Mouse (Mus musculus): Measurements from ENCODE around the gene Atf6.

GRCm38 (mm10) chr1:170655280-170655917, 212.2 kb downstream of the Atf6 start:
- TF ChIP-seq CTCF (IDR thresholded peaks at IDR 0.05 in 2 of 3, conservative IDR thresholded peaks at IDR 0.05 in 1 of 3; ENCODE audit: control insufficient read depth in 1 of 3, insufficient read depth in 1 of 3, low read depth in 2 of 3, low read length in 3 of 3, poor library complexity in 1 of 3, severe bottlenecking in 1 of 3) = no peak
- TF ChIP-seq TCF12 (IDR thresholded peaks at IDR 0.05; ENCODE audit: low read depth, low read length) = no peak
- no peak for TF ChIP-seq MAX (IDR thresholded peaks at IDR 0.05; ENCODE audit: low read length)
- TF ChIP-seq POLR2AphosphoS2 (IDR thresholded peaks at IDR 0.05; ENCODE audit: low read length) = no peak
- TF ChIP-seq CHD1 (IDR thresholded peaks at IDR 0.05; ENCODE audit: low read depth, low read length) = no peak
- no peak for TF ChIP-seq GATA1 (IDR thresholded peaks at IDR 0.05; ENCODE audit: low read depth, low read length)
- no peak for TF ChIP-seq HCFC1 (IDR thresholded peaks at IDR 0.05; ENCODE audit: low read depth, low read length)

Data from MEL (cell line).